Mouse (Mus musculus) left cerebral cortex, postnatal 36 days (tissue): Measurements from ENCODE around the gene Mettl1. TPM values are rescaled to one million over a fixed set of nuclear protein-coding genes. Genes with fewer than 3 reads are reported as not detected.
A peak's percentile ranks its signal among the peaks of the same experiment; 100 is the strongest.

Source experiments
- DNase-seq, 2 experiments: peaks; one replicate each; pipeline ENCODE4 v3.0.0; 2021 to 2022; ENCODE audit warnings: low spot score in 2 of 2, mixed read lengths in 1 of 2
- intact Hi-C: fragments of 180-260 bp; cut with DNase I; formaldehyde crosslinking; loops from one replicate; pipeline ENCODE4 v1.15.1; 2025
- microRNA-seq: library from miRNA; unstranded; fragments of <30 nt; microRNA quantifications from one replicate; pipeline ENCODE4 v1.2.0, GENCODE M21; 2022
- total RNA-seq, 2 experiments: library from RNA; stranded (reverse); gene quantifications; 2 replicates each; pipeline ENCODE4 v1.2.3; 2021

Mettl1 gene
- total RNA-seq, 2 experiments from 2014 or later = 9.2 to 10.6 TPM

- DNase-seq = peak in 1 of 2 experiments; percentile 46
These were observed 38.6 kb downstream of the Mettl1 start for GRCm38 (mm10) chr10:127079665-127080391.

DNA sequence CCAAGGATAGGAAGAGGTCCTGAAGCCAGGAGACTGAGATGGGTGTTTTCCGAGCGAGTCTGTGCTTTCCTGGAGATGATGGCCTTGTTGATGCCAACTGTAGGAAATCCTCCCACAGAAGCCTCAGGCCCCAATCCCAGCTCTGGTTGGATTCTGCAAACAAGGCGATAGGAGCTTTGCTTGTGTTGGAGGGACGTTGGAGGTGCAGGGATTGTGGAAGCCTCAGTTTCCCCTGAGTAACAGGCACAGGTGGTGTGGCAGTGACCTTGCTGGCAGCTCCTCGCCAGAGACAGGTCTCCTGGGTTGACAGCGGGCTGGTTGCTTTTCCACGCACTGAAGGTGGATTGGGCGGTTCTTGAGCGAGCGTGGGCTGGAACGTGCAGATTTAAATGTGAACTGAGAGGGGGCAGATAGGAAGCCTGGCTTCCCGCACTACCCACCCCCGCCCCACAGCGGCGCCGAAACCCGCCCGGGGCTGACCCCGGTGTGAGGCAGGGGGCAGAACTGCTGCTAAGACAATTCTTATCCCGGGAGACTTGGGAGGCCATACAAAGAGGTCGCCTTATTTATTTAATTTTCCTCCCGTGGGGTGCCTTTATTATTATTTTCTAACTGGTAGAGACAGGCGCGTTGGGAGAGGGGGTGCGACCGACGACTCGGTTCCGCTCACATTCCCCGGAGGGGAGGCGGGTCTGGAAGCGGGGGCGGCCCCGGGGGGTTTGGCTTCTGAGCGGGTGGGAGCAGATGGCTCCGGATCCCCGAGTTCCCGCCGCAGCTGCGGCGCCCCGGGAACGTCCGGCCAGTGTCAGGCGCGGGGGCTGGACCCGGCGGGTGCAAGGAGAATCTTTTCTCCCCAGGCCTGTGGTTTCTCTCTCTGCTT, 39.9 kb downstream of the Mettl1 start:
- intact Hi-C loops = no loop called here
- peak; percentile 70 to 80 for DNase-seq

More at GRCm38 (mm10) chr10:127079665-127080391, 38.6 kb downstream of the Mettl1 start:
- intact Hi-C loops = loop anchor here (5.0 kb wide), 1 partner anchor 87 kb away; the partner anchor contains the start of gene B4galnt1

- DNase-seq = peak in 1 of 2 experiments; percentile 38
- intact Hi-C loops = no loop called here
These were observed 40.9 kb downstream of the Mettl1 start for GRCm38 (mm10) chr10:127081996-127082620.

DNA sequence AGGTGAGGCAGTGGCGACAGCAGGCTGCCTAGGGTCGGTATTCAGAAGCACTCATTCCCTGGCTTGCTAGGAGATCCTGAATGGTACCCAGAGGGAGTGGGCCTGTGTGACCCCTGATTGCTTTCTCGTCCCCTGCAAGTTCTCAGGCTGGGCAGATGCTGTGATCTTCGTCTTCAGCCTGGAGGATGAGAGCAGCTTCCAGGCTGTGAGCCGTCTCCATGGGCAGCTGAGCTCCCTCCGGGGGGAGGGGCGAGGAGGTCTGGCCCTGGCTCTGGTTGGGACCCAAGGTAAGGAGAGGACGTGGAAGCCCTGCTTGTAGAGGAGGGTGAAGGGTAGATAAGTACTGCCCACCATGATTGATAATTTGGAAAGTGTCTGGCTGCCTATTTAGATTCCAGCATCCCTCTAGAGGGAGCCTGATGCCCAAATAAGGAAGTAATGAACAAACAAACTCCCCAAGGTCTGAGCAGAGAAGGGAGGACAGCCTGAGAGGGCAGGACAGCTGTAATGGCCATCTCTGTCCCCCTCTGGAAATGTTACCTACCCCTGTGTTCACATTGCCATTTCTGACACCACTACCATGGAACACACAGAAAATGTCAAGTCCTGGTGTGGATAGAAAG, 42.2 kb downstream of the Mettl1 start:
- intact Hi-C loops = no loop called here

DNA sequence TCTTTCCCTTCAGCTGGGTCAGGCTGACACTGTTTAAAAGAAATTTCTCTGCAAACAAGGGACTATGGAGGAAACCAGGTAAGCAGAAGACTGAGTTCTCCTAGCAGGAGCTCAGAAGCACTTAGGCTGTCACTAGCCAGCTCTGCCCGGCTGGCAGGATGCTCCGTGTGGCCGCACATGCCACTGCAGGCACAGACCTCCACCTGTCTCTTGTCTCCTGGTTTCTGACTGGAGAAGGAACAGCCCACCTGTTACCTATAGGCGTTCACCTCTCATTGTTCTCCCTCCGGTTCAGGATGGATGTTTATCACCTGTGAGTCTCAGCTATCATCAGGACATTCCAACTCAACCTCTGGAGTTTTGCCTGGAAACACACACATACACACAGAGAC, 42.7 kb downstream of the Mettl1 start:
- DNase-seq = no peak
- intact Hi-C loops = no loop called here

More for the DNA sequence above, 42.2 kb downstream of the Mettl1 start:
- DNase-seq = no peak

DNA sequence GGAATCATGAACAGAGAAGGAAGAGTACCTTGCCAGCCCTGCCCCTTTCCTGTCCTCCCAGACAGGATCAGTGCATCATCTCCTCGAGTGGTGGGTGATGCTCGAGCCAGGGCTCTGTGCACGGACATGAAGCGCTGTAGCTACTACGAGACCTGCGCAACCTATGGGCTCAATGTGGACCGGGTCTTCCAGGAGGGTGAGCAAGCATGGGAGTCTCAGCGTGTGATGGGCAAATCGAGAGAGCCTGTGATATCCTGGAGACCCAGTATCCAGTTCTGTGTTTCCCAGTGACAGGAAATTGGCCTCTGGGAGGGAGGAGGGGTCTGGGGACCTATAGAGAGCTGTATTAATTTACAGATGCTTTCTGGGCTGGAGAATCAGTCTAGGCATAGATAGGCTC, 43.8 kb downstream of the Mettl1 start:
- intact Hi-C loops = no loop called here
- no peak for DNase-seq

- DNase-seq = no peak
- intact Hi-C loops = no loop called here
These were observed 44.4 kb downstream of the Mettl1 start for GRCm38 (mm10) chr10:127085633-127086032.

- intact Hi-C loops = no loop called here
- DNase-seq = peak; percentile 60 to 72
These were observed 49.6 kb downstream of the Mettl1 start for GRCm38 (mm10) chr10:127090560-127091411.

DNA sequence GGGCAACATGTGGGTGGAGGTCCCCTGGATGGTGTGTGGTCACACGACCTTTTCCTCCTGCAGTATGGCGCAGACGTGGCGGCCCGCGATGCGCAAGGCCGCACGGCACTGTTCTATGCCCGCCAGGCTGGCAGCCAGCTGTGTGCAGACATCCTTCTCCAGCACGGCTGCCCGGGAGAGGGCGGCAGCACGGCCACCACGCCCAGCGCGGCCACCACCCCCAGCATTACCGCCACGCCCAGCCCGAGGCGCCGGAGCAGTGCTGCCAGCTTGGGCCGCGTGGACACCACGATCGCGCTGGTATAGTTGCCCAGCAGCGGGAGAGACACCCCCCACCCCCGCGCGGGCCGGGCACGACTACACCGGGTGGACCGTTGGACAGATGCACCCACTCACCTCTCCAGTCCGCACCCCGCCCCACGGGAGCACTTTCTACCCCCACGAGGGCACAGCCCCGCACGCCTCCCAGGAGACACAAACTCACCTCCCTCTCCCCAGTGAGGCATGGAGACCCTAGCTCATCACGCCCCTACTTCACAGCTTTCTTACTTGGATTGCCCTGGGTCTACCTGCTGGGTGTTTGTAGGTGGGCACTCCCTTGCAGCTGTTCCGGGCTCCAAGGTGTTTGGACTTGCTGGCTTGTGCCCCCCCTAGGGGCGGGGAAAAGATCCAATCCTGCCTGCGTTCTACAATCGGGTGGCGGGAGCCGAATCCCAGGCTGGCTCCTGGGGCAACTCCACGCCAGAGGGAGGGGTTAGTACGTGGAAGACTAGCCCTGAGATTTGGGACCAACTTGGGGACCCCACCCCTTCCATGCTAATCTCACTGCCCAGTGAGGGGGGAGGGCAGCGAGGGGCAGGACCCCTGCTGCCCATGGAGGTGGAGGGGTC, 50.5 kb downstream of the Mettl1 start:
- peak; percentile 71 to 72 for DNase-seq
- intact Hi-C loops = no loop called here

- intact Hi-C loops = no loop called here
- DNase-seq = no peak
These were observed 51.5 kb downstream of the Mettl1 start for GRCm38 (mm10) chr10:127092742-127093141.

DNA sequence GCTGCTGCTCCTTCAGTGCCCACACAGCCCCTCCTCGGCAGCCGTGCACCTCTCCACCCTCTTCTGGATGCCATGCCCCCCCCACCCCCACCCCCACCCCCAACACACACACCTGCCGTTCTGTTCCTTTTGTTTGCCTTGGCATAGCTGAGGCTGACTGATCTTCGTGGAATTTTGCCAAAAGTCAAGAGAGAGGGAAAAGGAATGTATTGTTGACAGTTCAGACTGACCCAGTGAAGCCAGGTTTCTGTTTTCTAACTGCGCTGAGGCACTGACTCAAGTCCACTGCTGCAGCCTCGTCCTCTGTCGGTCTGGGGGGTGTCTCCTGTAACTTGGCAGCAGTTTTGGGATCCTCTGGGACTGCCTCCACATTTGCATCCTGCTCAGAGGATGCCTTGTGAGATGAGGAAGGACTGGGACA, 53.2 kb downstream of the Mettl1 start:
- DNase-seq = no peak
- intact Hi-C loops = no loop called here

Small RNAs within 50 kb of the gene (microRNA-seq; reads per million reads assigned to microRNA genes)
- 382 reads per million, percentile 67 among the genes with 10 or more reads in this experiment for gene Mir26a-2
- not detected for gene Mir546

Other genes with a start within 250 kb of the Mettl1 start
- gene Atp23, start 140.1 kb upstream of the Mettl1 start, total RNA-seq = 1 to 10 TPM; 8.9 to 9.5 TPM
- 10 to 100 TPM; 72.0 to 74.1 TPM for gene Ctdsp2, start 62.7 kb upstream of the Mettl1 start, total RNA-seq
- gene Avil, start 40.7 kb upstream of the Mettl1 start, total RNA-seq = under 1 TPM; 0.16 to 0.20 TPM
- 10 to 100 TPM; 21.7 to 28.8 TPM for gene Tsfm, start 10.6 kb upstream of the Mettl1 start, total RNA-seq
- gene Eef1akmt3, start 99 bp downstream of the Mettl1 start, total RNA-seq = not detected
- gene Cyp27b1, start 6.8 kb downstream of the Mettl1 start, total RNA-seq = 1 to 10 TPM in 1 of 2 experiments, under 1 TPM in 1; 0.39 to 1.2 TPM
- gene March9, start 18.8 kb downstream of the Mettl1 start, total RNA-seq = 10 to 100 TPM; 21.5 to 24.9 TPM
- gene Cdk4, start 22.1 kb downstream of the Mettl1 start, total RNA-seq = 10 to 100 TPM; 76.9 to 88.1 TPM
- 10 to 100 TPM; 63.5 to 66.3 TPM for gene Tspan31, start 28.9 kb downstream of the Mettl1 start, total RNA-seq
- 100 to 1,000 TPM; 680 to 686 TPM for gene Agap2, start 33.9 kb downstream of the Mettl1 start, total RNA-seq
- gene Os9, start 79.7 kb downstream of the Mettl1 start, total RNA-seq = 100 to 1,000 TPM; 118 to 119 TPM
- gene B4galnt1, start 123.8 kb downstream of the Mettl1 start, total RNA-seq = 100 to 1,000 TPM; 116 to 122 TPM
- 1 to 10 TPM; 1.8 to 4.4 TPM for gene Slc26a10, start 139.2 kb downstream of the Mettl1 start, total RNA-seq
- gene Arhgef25, start 148.7 kb downstream of the Mettl1 start, total RNA-seq = 100 to 1,000 TPM; 173 to 176 TPM
- 100 to 1,000 TPM; 195 to 221 TPM for gene Dtx3, start 154.3 kb downstream of the Mettl1 start, total RNA-seq
- gene Pip4k2c, start 170.2 kb downstream of the Mettl1 start, total RNA-seq = 100 to 1,000 TPM in 1 of 2 experiments, 10 to 100 TPM in 1; 94.6 to 106 TPM
- gene Kif5a, start 221.9 kb downstream of the Mettl1 start, total RNA-seq = 1,000 to 10,000 TPM in 1 of 2 experiments, 100 to 1,000 TPM in 1; 978 to 1,176 TPM
- 100 to 1,000 TPM; 267 to 287 TPM for gene Dctn2, start 225.0 kb downstream of the Mettl1 start, total RNA-seq
- gene Mbd6, start 247.6 kb downstream of the Mettl1 start, total RNA-seq = 10 to 100 TPM; 32.9 to 54.4 TPM